Mouse (Mus musculus) cortical plate, adult 2 months (tissue): ENCODE results near the gene Ncdn.

Source experiments
- CTCF ChIP-seq: fragments of 200-500 bp; IDR thresholded peaks from 2 replicates; pipeline ENCODE4 v1.5.1; 2011; ENCODE audit warnings: mild to moderate bottlenecking, control low read depth, low read length; ENCODE audit not compliant: insufficient read depth; ENCODE audit errors: extremely low read depth
- POLR2A ChIP-seq: fragments of 200-500 bp; IDR thresholded peaks from 2 replicates; pipeline ENCODE4 v1.6.1; 2011; ENCODE audit warnings: mild to moderate bottlenecking, low read length, control low read depth; ENCODE audit not compliant: insufficient read depth; ENCODE audit errors: extremely low read depth

DNA sequence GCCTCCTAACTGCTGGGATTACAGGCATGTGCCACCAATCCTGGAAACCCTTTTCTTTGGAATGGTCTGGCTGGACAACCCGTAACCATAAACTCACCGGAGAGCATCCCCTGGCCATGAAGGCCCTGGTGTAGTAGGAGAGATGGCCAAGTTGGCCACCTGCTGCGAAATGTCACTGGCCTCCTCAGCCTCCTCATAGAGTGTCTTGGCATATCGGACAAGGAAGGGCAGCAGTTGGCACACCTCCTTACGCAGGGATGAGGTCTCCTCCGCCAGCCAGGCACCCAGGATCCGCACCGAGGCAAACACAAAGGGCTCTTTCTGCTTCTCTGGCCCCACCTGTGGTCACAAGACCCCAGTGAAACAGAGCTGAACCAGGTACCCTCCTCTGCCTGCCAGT, 4.9 kb downstream of the Ncdn start:
- TF ChIP-seq POLR2A (no peak), CTCF (no peak)
